Mouse (Mus musculus) heart, embryonic 14.5 days (tissue): ENCODE data around the gene Sec14l4. TPM values are rescaled to one million over a fixed set of nuclear protein-coding genes. Genes with fewer than 3 reads are reported as not detected.

ENCODE experiments used
- ATAC-seq: fragments of 200-750 bp; cut with Nextera tagmentation; 2 replicates; pipeline ENCODE4 v1.8.0; 2017; ENCODE audit warnings: low read depth, moderate TSS enrichment; ENCODE audit not compliant: insufficient number of reproducible peaks, insufficient read depth, low FRiP score
- H3K27ac ChIP-seq, 2 experiments: fragments of 200-500 bp in 1 of 2; fragments of 300-500 bp in 1 of 2; sonication (generic) in 1 of 2; replicated peaks in 1 of 2; 2 replicates each; pipeline ENCODE4 v1.5.1; 2012 to 2014; ENCODE audit warnings: low read depth in 2 of 2, low read length in 2 of 2, control low read depth in 1 of 2, mild to moderate bottlenecking in 1 of 2, mixed read lengths in 1 of 2; ENCODE audit not compliant: control insufficient read depth in 1 of 2, insufficient read depth in 1 of 2
- H3K27me3 ChIP-seq: fragments of 300-500 bp; sonication (generic); 2 replicates; pipeline ENCODE4 v1.6.1; 2014; ENCODE audit warnings: mild to moderate bottlenecking, low read length, control low read depth; ENCODE audit not compliant: control insufficient read depth, insufficient read depth
- H3K36me3 ChIP-seq: fragments of 300-500 bp; sonication (generic); 2 replicates; pipeline ENCODE4 v1.6.1; 2014; ENCODE audit warnings: mild to moderate bottlenecking, control low read depth, low read length, mixed read lengths; ENCODE audit not compliant: control insufficient read depth, insufficient read depth
- H3K4me1 ChIP-seq, 2 experiments: fragments of 200-500 bp in 1 of 2; fragments of 300-500 bp in 1 of 2; sonication (generic) in 1 of 2; 2 replicates each; pipeline ENCODE4 v1.6.1; 2012 to 2014; ENCODE audit warnings: low read length in 2 of 2, control low read depth in 1 of 2, mixed read lengths in 1 of 2; ENCODE audit not compliant: control insufficient read depth in 2 of 2, insufficient read depth in 2 of 2
- H3K4me2 ChIP-seq: fragments of 300-500 bp; sonication (generic); 2 replicates; pipeline ENCODE4 v1.6.1; 2014; ENCODE audit warnings: mild to moderate bottlenecking, low read length
- H3K4me3 ChIP-seq, 2 experiments: fragments of 200-500 bp in 1 of 2; fragments of 300-500 bp in 1 of 2; sonication (generic) in 1 of 2; 2 replicates each; pipeline ENCODE4 v1.5.1; 2012 to 2014; ENCODE audit warnings: low read length in 2 of 2, mild to moderate bottlenecking in 2 of 2, control low read depth in 1 of 2, low read depth in 1 of 2, moderate library complexity in 1 of 2; ENCODE audit not compliant: control insufficient read depth in 1 of 2, insufficient read depth in 1 of 2
- H3K9ac ChIP-seq: fragments of 300-500 bp; sonication (generic); 2 replicates; pipeline ENCODE4 v1.6.1; 2014; ENCODE audit warnings: mild to moderate bottlenecking, low read length
- H3K9me3 ChIP-seq: fragments of 300-500 bp; sonication (generic); 2 replicates; pipeline ENCODE4 v1.6.1; 2016; ENCODE audit warnings: low read length, control low read depth; ENCODE audit not compliant: control insufficient read depth
- WGBS: fragments of 180-500 bp; shearing (Covaris S2); extraction: QIAGEN DNeasy Blood & Tissue Kit; methylation state at CpG from one replicate; pipeline ENCODE4 v1.1.7; 2014; 5-methylcytosine and 5-hydroxymethylcytosine counted together
- polyA plus RNA-seq: library from polyadenylated mRNA; unstranded; fragments of >200 nt; fragmentation: Nextera tagmentation; extraction: Ambion mirVana; gene quantifications from 2 replicates; pipeline ENCODE4 v1.2.1, GENCODE M21; 2014

Gene Sec14l4
- polyA plus RNA-seq, 1 experiment from 2014 or later, result not detected

- H3K9me3 ChIP-seq, result peaks cover 1% of the 10 kb centered on the region
- H3K36me3 ChIP-seq, result peaks cover 23% of the 10 kb centered on the region
- peak overlapping the region; percentile 86 for H3K9ac ChIP-seq
- H3K4me2 ChIP-seq, result peak overlapping the region; percentile 87
- peak overlapping the region; percentile 51 to 54 for H3K4me3 ChIP-seq
- peak; percentile 94 for ATAC-seq
- peak overlapping the region; percentile 89 to 92 for H3K27ac ChIP-seq
- WGBS, result 3% methylated on average over 45 of the region's 45 CpGs
- peaks cover 16 to 26% of the 10 kb centered on the region in 2 experiments for H3K4me1 ChIP-seq
- H3K27me3 ChIP-seq, result no peaks in the 10 kb centered on the region
These were observed 65.1 kb downstream of the Sec14l4 start for GRCm38 (mm10) chr11:4096054-4096984.

- ATAC-seq, result peak; percentile 19; the same call in 1 of the 2 replicates
- Histone ChIP-seq H3K27me3 (no peaks in the 10 kb centered on the region), H3K9me3 (no peaks in the 10 kb centered on the region)
These were observed 65.9 kb downstream of the Sec14l4 start for GRCm38 (mm10) chr11:4097091-4097621.

More at GRCm38 (mm10) chr11:4097091-4097621, 65.9 kb downstream of the Sec14l4 start:
- Histone ChIP-seq H3K4me2 (peak overlapping the region; percentile 87), H3K9ac (peak overlapping the region; percentile 86), H3K27ac (peak overlapping the region; percentile 89 to 92), H3K4me3 (peak overlapping the region; percentile 36 to 54), H3K4me1 (peaks cover 16 to 26% of the 10 kb centered on the region in 2 experiments), H3K36me3 (peaks cover 15% of the 10 kb centered on the region)
- WGBS, result 41% methylated on average over 10 of the region's 10 CpGs

Other genes starting within 250 kb of the Sec14l4 start
- 0.34 and 0.85 TPM in 2 replicates for gene Osbp2, start 167.6 kb upstream of the Sec14l4 start, polyA plus RNA-seq
- gene 4921536K21Rik, start 136.4 kb upstream of the Sec14l4 start, polyA plus RNA-seq, result not detected in 2 replicates
- 11.5 and 11.6 TPM in 2 replicates for gene Dusp18, start 136.2 kb upstream of the Sec14l4 start, polyA plus RNA-seq
- 3.0 and 3.4 TPM in 2 replicates for gene Slc35e4, start 116.8 kb upstream of the Sec14l4 start, polyA plus RNA-seq
- 82.3 and 91.6 TPM in 2 replicates for gene Tcn2, start 99.3 kb upstream of the Sec14l4 start, polyA plus RNA-seq
- gene Pes1, start 67.5 kb upstream of the Sec14l4 start, polyA plus RNA-seq, result 37.7 and 41.3 TPM in 2 replicates
- gene 4930556J24Rik, start 54.7 kb upstream of the Sec14l4 start, polyA plus RNA-seq, result not detected in 2 replicates
- gene Gal3st1, start 47.8 kb upstream of the Sec14l4 start, polyA plus RNA-seq, result 0.20 TPM in 1 of 2 replicates, not detected in the other
- gene Sec14l3, start 33.4 kb downstream of the Sec14l4 start, polyA plus RNA-seq, result not detected in 2 replicates
- 28.8 and 32.3 TPM in 2 replicates for gene Mtfp1, start 64.0 kb downstream of the Sec14l4 start, polyA plus RNA-seq
- 0.58 TPM in 2 replicates for gene Sec14l2, start 92.0 kb downstream of the Sec14l4 start, polyA plus RNA-seq
- 20.6 and 21.2 TPM in 2 replicates for gene Rnf215, start 103.7 kb downstream of the Sec14l4 start, polyA plus RNA-seq
- 3.0 and 3.2 TPM in 2 replicates for gene Ccdc157, start 128.8 kb downstream of the Sec14l4 start, polyA plus RNA-seq
- 31.6 and 34.3 TPM in 2 replicates for gene Sf3a1, start 128.9 kb downstream of the Sec14l4 start, polyA plus RNA-seq
- 10.0 and 10.3 TPM in 2 replicates for gene Tbc1d10a, start 155.3 kb downstream of the Sec14l4 start, polyA plus RNA-seq
- gene Castor1, start 186.8 kb downstream of the Sec14l4 start, polyA plus RNA-seq, result 5.7 and 5.9 TPM in 2 replicates
- gene Osm, start 205.0 kb downstream of the Sec14l4 start, polyA plus RNA-seq, result not detected in 2 replicates
- gene Lif, start 226.1 kb downstream of the Sec14l4 start, polyA plus RNA-seq, result 0.24 TPM in 1 of 2 replicates, not detected in the other